Mouse (Mus musculus) cerebellum, adult 11 months (tissue): ENCODE measurements at regions not wholly inside any gene's neighbourhood (a gene's known extent, or its start where the extent isn't known, plus 50 kb on each side); places are given as distances from the start of the nearest gene placed in this dataset.
"Not testable (repeated sequence)": the region's sequence is repeated elsewhere in the genome, so short reads cannot be mapped to it uniquely, and the experiment has no call there.

ENCODE experiments used
- DNase-seq: peaks from one replicate; pipeline ENCODE4 v3.0.0; 2022

DNA sequence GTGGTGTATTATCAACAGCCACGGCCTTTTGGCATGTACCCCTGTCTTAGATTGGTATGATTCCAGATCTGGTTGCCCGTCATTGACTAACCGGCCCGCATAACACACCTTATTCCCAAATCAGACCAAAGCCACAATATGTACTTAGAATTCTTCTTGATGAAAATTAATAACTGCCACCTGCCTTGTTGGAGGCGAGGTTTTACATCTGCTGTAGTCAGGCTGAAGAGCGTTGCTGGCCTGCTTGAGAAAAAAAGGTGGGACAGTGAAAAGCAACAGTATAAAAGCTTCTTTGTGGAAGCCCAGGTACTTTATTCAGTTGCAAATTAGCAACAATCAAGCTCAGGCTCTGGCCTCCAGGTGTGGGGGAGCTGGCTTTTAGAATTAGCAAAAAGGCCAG is 223.6 kb upstream of the Car8 start:
- DNase-seq: not testable (repeated sequence)

DNA sequence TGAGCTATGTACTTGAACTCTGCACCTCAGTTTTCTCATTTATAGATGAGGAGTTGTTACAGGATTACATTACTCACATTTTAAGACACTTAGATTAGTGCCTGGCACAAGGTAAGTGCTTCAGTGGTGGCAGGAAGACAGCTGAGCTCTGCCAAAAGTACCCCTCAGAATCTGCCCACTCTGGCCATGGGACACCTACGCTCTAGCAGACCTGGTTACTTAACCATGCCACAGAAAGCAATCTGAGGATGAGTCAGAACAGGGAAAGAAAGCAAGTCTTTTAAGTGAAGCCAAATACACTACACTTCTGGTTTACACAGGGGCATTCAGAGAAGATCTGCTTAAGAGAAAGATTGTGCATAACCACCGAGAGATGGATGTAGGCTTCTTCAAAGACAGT is 215.5 kb upstream of the Car8 start:
- DNase-seq: no peak

DNA sequence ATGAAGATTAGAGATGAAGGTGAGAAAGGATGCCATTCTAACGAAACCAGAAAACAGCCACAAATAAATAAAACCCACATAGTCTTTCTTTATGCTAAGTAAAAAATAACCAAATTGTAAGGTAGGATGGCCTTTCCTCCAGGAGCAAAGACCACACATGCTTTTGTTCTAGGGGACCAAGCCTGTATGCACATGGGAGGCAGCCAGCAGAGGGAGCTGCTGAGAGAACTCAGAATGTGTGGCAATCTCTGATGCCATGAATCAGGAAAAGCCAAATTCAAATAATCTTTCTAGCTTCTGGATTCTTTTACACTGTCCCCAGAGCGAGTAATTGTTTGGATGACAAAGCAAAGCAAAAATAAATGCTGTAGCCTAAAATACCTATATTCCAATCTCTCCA is 193.6 kb upstream of the Car8 start:
- DNase-seq: peak; percentile 16

DNA sequence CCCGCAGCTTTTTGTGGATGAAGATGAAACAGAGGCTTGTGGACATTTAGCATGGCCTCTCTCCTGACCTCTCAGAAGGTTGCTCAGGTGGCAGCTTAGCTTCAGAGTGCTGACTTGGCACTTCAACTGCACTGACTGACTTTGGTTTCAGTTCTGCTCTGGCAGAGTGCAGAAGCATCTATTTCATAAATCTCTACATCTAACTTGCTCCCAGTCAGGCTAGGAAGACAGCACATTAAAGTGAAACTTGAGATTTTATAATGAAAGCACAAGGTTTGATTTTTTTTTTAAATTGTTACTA is 192.1 kb upstream of the Car8 start:
- DNase-seq: no peak

DNA sequence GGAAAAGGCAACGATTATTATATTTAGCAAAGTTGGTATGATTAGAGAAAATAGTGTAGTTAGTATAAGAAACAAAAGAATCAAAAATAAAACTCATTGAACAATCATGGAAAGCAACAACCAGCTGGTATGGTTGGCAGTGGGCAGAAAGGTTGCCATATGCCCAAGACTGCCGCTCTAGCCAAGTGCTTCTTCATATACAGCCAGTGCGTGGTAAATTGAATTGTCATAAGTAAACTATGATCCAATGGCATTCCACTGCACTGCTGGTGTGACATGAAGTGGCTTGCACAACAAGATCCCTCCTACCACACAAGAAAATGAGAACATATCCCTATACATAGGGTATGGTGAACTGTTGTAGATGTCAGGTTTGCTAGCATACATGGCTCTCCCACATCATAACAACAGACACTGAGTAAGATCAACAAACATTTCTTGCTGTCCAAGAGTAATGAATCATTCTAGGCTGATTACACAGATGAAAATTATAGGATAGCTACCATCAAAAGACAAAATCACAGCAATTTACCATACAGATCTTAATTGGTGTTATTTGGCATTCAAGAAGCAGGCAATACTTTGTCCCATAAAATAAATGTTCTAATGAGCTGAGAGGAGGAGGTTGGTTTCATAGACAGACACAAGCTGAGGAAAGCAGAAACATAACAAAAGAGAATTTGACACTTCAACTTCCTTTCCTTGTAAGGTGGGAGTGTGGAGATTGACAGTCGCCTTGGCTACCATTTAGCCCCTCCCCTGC is 191.6 kb upstream of the Car8 start:
- no peak for DNase-seq

DNA sequence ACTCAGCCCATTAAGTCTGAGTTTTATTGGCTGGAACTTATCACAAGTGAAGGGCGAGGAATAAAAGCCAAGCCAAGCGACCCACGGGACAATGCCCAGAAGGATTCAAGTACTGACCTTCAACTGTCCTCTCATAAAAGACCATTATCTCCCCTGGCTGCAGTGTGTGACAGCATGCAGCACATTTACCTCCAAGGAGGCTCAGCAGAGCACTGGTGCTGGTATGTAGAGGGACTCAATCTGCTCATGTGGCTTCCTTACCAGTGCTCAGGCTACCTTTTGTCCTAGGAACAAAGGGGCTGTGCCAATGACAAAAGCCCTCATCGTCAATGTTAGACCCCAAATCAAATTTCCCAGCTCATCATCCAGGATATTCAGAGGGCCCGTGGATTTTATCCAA is 190.9 kb upstream of the Car8 start:
- no peak for DNase-seq

DNA sequence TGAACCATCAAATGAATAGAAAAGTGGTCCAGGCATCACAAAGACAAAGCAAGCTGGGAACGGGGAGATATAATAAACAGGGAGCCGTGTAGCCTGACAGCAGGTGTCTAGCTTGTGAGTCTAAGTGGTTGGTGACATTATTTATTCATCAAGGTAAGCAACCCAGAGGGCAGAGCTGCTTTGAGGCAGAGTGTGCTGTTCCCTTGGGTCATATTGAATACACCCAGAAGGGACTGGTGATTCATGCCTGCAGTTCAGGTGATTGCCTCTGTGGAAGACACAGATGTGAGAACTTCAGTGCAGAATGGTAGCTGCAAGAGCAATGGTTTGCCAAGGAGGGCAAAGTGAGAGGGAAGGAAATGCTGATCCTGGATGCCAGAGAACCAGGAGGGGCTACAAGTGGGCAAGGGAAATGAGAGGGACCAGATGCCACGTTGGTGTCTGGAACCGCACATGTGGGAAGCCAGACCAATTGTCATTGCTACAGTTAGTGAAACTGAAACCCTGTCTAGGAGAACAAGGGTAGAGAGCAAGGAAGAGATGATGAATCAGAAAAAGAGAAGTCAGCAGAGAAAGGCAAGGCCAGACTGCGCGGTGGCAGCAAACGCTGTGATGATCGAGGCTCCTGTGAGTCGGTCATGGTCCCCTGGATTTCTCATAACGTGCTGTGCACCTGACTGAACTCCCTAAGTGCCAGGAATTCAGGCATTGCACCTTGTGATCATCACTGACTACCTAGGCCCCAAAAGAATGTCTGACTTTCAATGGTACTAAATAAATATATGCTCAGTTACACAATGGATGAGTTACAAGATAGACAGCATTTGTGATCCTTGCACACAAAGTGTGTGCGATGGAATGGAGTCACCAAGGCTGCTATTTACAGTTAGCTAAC is 190.0 kb upstream of the Car8 start:
- no peak for DNase-seq

DNA sequence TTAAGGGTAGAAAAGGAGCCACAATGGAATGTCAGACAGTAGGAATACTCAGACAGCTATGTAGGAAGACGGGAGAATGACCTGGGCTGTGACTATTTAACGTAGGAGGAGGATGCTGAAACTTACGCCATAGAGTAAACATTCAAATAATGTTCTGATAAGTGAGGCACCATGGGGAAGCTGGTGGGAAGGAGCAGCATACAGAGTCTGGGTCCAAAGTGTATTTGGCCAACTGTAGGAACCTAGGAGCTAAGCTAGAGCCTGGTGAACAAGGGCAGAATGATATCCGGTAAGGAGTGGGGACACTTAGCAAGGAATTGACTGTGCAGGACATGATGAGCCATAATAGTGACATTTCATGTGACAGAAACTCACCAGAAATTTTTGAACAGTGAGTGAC is 189.0 kb upstream of the Car8 start:
- no peak for DNase-seq

DNA sequence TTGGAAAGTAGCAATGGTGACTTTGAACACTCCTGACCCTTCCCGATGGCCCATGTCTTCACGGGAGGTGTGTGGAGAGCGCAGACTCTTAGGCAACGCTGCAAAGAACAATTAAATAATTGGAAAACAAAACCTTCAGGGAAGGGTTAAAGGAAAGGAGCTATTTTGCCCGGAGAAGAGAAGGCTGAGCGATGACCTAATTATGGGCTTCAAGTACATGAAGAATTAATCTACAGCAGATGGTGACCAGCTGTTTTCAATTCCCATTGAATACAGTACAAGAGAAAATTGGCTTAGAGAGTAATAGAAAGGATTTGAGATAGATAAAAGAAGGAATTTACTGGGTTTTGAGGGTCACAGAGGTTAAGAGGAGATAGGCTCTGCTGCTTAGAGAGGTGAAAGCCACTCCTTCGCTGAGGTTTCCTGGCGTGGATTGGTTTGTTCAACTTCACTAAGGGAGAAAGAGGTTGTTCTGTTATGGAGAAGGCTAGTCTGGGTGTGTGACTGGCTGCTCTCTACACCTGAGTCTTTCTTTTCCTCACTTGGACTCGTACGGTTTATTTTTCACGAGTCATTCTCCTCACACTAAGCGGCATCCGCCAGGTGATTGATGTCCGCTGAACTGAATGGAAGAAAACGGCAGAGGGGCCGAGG is 184.7 kb upstream of the Car8 start:
- no peak for DNase-seq

DNA sequence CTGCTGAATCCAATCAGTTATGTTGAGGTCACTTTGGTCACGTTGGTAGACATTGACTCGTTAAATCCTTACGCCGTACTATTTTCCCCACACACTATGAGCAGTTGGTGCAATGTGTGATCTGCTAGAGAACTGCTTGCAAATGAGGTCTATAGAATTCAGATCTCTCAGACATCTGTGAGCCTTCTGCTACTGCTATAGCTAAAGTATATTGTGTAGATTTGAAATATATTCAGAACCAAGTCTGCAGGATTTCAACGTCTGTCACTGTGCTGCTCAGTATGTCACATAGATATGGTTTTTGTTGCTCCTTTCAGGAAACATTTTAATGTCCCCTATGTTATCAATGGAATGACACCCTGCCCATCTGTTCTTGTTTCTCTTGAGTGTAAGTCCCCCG is 182.4 kb upstream of the Car8 start:
- DNase-seq: no peak

DNA sequence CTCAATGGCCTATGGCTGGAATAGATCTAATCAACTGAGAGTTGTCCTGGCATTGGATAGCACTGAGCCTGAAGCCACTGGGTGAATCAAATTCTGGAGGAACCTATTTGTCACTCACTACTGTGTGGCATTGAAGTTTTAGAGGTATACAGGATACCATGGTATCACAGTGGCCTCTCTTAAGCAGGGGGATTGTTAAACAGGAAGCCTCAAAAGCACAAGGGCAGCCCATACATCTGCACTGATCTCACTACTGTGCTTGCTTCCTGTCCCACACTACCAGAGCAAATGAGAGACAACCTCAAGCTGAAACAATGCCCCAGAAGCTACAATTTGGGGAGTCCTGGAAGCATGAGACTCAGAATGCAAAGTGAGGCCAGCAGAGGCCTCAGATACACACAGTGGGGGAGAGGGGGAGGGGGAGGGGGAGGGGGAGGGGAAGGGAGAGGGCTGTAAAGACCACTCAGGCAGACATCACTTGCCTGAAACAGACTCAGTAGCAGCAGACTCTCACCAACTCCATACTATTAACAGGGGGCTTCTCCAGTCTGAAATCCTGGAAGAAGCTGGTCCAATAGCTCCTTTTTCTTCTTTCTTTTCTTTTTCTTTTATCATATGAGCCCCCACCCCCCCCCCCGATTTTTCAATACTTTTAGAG is 179.7 kb upstream of the Car8 start:
- DNase-seq: no peak

DNA sequence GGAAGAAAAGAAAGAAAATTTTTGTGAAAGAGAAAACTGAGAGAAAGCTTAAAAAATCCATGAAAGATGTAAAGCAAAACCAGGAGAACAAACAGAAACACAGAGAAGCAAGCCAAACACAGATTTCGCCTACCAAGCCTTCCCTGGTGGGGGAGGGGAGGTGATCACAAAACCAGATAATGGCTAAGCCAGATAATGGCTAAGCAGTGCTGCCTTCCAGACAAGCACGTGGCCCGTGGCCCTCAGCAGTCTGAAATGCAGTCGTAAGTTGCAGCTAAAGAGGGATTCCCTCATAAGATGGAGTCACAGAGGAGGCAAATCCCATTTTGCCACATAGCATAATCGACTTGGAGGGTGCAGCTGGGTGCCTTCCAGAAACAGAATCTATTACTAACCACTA is 179.0 kb upstream of the Car8 start:
- DNase-seq: no peak

DNA sequence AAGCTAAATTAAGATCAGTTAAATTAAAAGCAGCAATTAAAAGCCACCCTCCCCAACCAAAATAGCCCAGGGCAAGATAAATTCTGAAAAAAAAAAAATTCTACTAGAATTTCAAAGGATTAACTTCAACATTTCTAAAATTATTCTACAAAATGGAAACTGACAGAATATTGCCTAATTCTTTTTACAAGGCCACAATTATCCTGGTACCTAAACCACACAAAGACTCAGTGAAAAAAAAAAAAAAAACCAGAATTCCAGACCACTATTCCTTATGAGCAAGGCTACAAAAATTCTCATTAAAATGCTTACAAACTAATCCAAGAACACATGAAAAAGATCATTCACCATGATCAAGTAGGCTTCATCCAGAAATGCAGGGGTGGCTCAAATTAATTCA is 174.5 kb upstream of the Car8 start:
- no peak for DNase-seq

DNA sequence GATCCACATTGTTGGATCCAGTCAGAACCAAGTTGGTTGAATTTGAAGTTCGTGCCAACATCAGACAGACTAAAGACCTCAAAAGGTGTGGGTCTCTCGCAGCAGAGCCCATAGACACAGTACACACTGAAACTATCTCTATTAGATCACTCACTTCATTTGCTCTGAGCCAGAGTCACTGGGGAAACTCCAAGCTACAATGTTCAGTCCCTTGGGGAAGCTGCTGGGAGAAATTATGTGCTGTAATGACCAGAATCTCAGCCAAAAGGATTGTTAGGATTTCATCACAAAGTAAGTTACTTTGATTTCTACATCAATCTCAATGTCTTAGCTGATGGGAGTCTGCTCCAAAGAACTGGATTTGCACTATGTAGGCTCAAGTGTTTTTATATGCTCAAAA is 161.2 kb upstream of the Car8 start:
- no peak for DNase-seq

DNA sequence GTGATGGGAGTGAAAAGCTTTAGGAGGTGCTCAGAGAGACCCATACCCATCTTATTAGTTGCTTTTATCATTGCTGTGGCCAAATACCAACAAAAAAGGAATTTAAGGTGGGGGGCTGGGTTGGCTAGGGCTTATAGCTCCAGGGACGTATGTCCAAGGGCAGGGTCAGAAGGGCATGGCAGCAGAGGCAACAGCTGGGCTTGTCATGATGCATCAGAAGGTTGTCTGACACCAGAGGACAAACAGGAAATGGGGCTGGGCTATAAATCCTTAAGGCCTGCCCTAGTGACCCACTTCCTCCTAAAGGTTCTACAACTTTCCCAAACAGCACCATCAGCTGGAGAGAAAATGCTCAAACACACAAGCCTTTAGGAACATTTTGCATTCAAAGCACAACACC is 160.6 kb upstream of the Car8 start:
- no peak for DNase-seq

DNA sequence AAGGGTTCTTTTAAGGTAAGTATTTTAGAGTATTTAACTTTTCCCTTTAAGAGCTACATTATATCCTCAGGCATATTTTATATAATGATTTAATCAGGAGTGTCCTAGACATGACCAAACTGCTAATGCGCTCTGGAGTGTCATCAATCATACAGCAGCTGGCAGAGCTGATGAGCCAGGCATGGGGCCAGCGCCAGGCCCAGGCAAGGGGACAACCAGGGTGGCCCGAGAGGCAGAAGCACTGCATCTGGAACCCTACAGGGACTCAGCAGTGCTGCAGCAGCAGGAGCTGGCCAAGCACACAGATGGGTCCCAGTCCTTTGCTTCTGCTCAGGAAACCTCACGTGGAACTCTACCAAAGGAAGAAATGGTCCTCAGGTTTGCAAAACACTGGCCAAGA is 160.1 kb upstream of the Car8 start:
- DNase-seq: peak; percentile 27

DNA sequence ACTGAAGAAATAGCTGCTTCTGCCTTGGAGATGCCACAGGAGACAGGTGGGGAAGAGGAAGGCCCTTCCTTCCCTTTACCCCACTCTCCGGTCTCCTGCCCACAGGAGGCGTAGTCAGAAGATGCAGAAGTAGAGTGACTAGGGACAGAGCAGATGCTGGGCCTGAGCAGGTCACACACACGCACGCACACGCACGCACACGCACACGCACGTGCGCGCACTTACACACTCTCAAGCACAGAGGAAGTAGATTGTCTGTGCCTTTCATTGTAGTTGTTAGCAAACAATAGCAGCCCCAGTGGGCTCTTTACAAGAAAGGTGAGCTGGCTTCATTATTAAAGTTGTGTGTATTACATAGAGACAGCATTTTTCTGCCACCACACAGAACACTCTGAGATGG is 144.3 kb upstream of the Car8 start:
- DNase-seq: no peak

DNA sequence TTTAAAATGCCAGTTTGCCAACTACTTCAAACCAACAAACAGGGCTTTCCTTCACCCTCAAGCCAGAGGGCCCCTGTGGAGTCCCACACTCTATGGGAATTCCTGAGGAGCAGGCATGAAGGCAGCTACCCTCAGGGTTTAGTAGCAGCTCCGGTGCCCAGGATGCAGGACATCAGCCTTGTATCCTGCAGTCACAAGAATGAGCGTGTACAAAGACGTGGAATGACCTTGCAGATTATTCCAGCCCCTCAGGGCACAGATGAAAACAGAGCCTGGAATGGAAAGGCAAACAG is 143.2 kb upstream of the Car8 start:
- no peak for DNase-seq

DNA sequence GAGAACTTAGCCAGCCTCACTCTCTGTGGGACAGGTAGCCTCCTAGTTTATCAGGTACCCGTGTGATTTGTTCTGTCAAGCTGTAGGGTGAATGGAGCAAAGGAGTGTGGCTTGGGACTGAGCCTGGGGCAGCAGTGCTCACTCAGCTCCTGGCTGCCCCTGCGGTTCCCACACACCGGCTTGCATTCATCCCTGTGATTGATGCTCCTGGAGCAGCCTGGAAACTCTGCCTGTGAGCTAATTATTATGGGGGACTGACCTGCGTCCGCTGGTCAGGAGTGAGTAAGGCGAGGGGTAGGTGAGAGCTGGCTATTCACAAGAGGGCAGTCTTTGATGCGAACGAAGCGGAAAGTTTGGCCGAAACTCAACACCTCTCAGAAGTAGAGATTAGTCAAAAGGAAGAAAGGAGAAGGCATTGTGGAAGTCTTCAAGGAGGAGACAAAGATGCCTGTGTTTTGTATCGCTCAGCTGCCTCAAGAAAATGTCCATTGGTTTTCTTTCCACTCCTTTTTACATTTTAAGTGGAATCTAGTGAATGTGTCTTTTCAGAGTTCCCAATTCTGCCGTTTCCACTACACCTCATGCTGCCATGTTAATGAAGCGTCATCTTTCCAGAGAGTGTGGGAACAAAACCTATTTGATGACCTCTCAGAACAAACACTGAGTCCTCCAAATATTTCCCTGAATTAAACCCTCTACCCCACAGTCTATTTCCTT is 142.7 kb upstream of the Car8 start:
- DNase-seq: no peak

DNA sequence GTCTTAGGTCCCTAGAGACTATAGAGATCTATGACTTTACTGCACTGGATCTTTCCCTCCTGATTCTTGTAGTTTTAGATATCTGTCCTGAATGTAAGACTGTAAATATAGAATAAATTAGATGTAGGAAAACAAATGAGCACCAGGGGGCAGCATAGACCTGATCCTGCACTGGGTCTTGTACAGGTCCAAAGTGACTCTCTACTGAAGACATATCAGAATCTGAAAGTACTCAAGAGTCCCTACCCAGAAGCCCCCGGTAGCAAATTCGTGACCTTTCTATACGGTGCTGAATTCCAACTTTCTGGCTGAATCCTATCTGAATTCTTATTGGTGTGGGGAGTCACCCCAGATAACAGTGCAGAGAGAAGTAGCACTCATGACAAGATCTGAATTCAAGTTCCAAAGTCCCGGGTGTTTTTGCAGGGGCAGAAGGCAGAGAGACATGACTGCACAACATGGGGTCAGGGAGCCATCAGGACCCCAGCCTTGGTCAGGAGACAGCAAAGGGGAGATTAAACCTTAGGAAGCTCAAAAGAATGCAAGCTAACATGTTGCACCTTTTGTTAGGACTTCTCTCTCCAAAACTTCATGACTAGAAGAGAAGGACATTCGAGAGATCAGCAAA is 142.0 kb upstream of the Car8 start:
- DNase-seq: peak; percentile 50

DNA sequence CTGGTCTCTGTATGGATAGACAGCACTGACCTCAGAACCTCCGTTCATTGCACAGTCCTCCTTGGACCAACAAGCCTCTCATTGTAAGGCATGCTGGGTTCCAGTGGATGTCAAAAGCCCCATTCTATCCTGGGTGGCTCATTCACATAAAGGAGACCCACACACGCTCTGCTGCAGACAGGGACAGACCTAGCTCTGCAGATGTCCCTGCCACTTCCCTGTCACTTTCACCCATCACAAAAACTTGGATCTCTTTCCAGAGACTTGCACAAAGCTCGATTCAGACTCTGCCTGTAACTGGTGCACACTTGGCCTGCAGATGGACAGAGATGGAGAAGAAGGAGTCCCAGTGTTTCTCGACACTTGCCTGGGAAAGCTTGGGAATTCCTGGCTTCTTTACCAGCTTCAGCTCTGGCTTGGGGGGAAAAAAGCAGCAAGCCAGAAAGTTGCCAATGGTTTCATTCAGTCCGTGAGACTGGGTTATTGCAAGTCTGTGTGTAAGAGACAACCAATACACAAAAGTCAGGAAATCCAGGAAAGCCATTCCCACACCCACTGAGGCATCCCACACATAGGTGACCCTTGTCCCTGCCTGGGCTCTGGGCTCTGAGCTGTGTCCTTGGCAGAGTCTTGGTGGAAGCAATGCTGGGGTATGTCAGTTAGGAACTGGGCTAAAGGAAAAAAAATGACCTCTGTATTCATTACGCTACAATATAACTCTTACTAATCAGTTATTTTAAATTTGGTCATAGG is 136.1 kb upstream of the Car8 start:
- no peak for DNase-seq

DNA sequence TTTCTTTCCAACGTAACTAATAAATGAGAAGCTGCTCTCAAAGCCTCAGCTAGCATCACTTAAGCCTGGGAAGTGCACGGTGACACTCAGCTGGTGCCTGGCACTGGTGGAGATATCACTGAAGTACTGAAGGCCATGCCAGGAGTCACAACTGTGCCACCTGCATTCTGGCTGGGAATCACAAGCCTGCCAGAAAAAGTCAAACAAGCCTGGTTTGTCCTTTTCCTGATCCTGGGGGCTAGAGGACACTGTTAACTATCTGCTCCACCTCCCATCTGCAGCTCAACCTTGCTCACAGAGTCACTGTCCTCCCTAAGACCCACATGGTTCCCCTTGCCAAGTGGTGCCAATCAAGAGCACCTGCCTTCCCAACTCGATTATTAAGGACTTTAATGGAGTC is 135.2 kb upstream of the Car8 start:
- DNase-seq: no peak
